Mouse (Mus musculus): ENCODE results near the gene Serf1. TPM values are rescaled to one million over a fixed set of nuclear protein-coding genes. Genes with fewer than 3 reads are reported as not detected.

Serf1 gene
- polyA plus RNA-seq (2012; rRNA removed) = 35.9 and 36.9 TPM in 2 replicates

DNA sequence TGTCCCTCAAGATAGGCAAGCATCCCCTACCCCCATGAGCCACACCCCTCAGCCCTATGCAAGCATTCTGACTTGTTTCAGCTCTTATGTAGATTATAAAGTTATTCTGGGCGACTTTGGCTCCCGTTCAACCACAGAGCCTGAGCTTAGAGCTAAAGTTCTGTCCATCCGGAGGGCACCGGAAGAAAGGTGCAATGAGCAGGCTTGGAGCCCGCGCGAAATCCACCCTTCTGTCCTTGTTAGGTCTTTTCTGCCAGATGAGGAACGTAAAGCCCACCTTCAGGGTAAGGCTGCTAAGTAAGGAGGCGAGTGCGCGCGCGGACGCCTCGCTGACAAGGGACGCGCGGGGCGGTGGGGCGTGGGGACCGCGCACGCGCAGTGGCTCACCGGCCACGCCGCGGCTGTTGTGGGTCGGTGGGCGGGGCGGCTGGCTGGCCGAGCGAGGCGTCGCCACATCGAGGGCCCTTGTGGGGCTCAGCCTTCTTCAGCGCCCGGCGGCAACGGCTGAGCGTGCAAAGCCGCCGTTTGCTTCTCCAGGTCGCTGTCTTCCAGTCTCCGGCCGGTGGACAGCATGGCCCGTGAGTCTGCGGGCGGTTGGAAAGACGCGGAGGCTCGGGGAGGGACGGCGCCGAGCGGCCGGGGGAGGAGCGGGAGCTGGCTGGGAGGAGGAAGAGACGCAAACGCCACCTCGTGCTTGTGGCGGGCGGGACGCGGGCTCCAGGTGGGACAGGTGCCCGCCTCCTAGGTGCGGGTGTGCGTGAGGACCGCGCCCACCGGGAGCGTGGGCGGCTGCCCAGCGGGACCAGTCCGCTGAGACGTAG, at the start of gene Serf1:
Gene Serf1, plus strand, starts transcription at position 361 of the 821 bp plus-strand sequence.
- TF ChIP-seq CTCF (IDR thresholded peaks at IDR 0.05; ENCODE audit: extremely low read depth, insufficient read depth, low read length) (no peak), POLR2A (IDR thresholded peaks at IDR 0.05; ENCODE audit: extremely low read depth, insufficient read depth, low read length) (peak; percentile 49; the same call in 1 of the 2 replicates)
- Histone ChIP-seq H3K27ac (ENCODE audit: insufficient read depth, low read length) (no peak within 1 kb of the TSS), H3K4me1 (ENCODE audit: control insufficient read depth, insufficient read depth, low read length) (no peaks in the 10 kb centered on the region; the same call in none of the 2 replicates), H3K4me3 (ENCODE audit: insufficient read depth, low read length) (peak within 1 kb of the TSS; percentile 58)

DNA sequence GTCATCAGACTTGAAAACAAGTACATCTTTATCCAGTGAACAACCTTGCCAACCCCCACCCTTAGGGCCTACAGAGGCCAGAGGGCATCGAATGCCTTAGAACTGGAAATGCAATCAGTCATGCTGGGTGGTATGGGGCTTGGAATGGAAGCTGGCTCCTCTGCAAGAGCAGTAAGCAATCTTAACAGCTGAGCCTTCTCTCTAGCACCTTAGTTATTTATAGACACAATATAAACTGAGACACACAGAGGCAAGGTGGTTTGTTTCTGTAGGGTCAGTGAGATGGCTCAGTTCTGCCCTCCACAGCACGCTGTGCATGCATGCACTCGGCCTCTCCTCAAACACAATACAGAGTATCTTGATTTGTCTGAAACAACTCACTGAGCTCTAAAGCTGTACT, 43.9 kb upstream of the Serf1 start:
- no peak for TF ChIP-seq POLR2A (IDR thresholded peaks at IDR 0.05; ENCODE audit: extremely low read depth, insufficient read depth, low read length)
- no peak for TF ChIP-seq CTCF (IDR thresholded peaks at IDR 0.05; ENCODE audit: extremely low read depth, insufficient read depth, low read length)
- Histone ChIP-seq H3K4me3 (ENCODE audit: insufficient read depth, low read length) (no peak overlapping the region), H3K4me1 (ENCODE audit: control insufficient read depth, insufficient read depth, low read length) (no peaks in the 10 kb centered on the region), H3K27ac (ENCODE audit: insufficient read depth, low read length) (no peak overlapping the region)

DNA sequence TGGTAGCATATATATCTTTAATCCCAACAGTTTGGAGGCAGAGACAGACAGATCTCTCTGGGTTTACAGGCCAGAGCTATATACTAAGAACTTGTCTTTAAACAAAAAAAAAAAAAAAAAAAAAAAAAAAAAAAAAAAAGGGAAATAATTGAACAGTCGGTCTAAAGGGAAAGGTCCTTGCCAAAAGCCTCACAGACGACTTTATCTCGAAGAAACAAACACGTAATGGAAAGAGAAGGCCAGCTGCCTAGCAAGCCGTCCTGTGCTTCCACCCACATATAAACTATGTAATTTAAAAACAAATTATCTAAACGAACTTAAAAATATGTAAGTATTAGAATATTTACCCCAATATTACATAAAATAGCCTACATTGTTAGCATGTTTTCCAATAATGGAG, 40.0 kb upstream of the Serf1 start:
- TF ChIP-seq POLR2A (IDR thresholded peaks at IDR 0.05; ENCODE audit: extremely low read depth, insufficient read depth, low read length) (no peak), CTCF (IDR thresholded peaks at IDR 0.05; ENCODE audit: extremely low read depth, insufficient read depth, low read length) (no peak)
- Histone ChIP-seq H3K4me3 (ENCODE audit: insufficient read depth, low read length) (no peak overlapping the region), H3K4me1 (ENCODE audit: control insufficient read depth, insufficient read depth, low read length) (no peaks in the 10 kb centered on the region), H3K27ac (ENCODE audit: insufficient read depth, low read length) (no peak overlapping the region)

DNA sequence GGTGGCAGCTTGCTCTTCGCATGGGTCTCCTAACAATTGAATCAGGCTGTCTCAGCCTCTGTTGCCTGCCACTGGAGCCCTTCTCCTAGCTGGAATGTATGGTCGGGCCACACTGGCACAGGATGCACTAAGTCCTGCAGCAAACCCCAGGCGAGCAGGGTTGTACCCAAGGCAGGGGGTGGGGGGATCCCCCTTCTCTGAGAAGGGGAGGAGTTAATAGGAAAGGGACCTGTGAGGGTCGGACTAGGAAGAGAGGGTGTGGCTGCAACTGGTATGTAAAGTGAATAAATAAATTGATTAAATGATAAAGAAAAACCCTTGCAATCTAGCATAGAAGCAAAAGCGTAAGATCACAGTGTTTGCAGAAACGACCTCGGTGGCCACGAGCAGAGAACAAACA, 36.3 kb upstream of the Serf1 start:
- H3K4me3 ChIP-seq (ENCODE audit: insufficient read depth, low read length) = no peak overlapping the region
- TF ChIP-seq POLR2A (IDR thresholded peaks at IDR 0.05; ENCODE audit: extremely low read depth, insufficient read depth, low read length) (no peak), CTCF (IDR thresholded peaks at IDR 0.05; ENCODE audit: extremely low read depth, insufficient read depth, low read length) (no peak)
- no peaks in the 10 kb centered on the region for H3K4me1 ChIP-seq (ENCODE audit: control insufficient read depth, insufficient read depth, low read length)
- H3K27ac ChIP-seq (ENCODE audit: insufficient read depth, low read length) = no peak overlapping the region

DNA sequence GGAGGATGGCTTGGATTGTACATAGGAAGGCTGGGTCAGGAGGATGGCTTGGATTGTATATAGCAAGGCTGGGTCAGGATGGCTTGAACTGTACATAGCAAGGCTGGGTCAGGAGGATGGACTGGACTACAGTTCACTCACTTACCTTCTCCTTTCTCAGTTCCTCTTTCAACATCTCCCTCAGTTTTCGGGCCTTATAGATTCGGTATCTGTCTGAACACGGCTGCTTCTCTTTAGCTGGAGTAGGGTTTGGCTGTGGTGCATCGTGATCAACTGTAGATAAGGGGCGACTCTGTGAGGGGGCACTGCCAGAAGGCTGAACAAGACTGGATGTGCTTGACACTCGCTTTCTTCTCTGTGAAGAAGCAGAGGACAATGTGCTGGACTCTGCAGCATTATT, 9.0 kb upstream of the Serf1 start:
- no peak for TF ChIP-seq CTCF (IDR thresholded peaks at IDR 0.05; ENCODE audit: extremely low read depth, insufficient read depth, low read length)
- TF ChIP-seq POLR2A (IDR thresholded peaks at IDR 0.05; ENCODE audit: extremely low read depth, insufficient read depth, low read length) = no peak
- Histone ChIP-seq H3K27ac (ENCODE audit: insufficient read depth, low read length) (no peak overlapping the region), H3K4me3 (ENCODE audit: insufficient read depth, low read length) (no peak overlapping the region), H3K4me1 (ENCODE audit: control insufficient read depth, insufficient read depth, low read length) (peaks cover 3% of the 10 kb centered on the region)

DNA sequence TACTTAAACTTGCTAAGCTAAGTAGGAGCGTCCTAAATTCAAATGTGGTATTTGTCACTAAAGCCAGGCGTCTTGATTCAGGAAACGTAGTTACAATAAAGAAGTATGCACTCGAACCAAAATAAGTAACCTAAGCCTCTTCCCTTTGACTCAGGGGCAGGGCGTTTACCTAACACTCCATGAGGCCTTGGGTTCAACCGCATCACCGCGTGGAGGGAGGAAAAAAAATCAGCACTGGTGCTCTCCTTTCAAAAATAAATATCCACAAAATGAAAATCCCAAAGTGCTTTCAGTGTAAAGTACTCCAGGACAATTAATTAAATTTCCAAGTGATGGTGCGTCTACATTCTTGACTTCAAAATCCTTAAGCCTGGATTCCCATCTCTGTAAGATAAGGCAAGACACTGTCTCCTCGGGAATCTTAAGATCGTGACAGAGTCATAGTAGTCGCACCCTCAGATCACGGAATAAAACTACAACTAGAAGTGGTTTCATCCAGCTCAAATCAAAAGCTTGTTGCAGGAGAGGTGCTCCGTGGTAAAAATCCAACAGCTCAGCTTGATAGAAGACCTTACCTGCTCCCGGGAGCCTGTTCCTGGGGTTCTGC, 4.7 kb upstream of the Serf1 start:
- Histone ChIP-seq H3K27ac (ENCODE audit: insufficient read depth, low read length) (peak overlapping the region; percentile 86; the same call in 1 of the 2 replicates), H3K4me3 (ENCODE audit: insufficient read depth, low read length) (peak overlapping the region; percentile 84), H3K4me1 (ENCODE audit: control insufficient read depth, insufficient read depth, low read length) (peaks cover 3% of the 10 kb centered on the region)
- TF ChIP-seq CTCF (IDR thresholded peaks at IDR 0.05; ENCODE audit: extremely low read depth, insufficient read depth, low read length) = no peak
- no peak for TF ChIP-seq POLR2A (IDR thresholded peaks at IDR 0.05; ENCODE audit: extremely low read depth, insufficient read depth, low read length)

DNA sequence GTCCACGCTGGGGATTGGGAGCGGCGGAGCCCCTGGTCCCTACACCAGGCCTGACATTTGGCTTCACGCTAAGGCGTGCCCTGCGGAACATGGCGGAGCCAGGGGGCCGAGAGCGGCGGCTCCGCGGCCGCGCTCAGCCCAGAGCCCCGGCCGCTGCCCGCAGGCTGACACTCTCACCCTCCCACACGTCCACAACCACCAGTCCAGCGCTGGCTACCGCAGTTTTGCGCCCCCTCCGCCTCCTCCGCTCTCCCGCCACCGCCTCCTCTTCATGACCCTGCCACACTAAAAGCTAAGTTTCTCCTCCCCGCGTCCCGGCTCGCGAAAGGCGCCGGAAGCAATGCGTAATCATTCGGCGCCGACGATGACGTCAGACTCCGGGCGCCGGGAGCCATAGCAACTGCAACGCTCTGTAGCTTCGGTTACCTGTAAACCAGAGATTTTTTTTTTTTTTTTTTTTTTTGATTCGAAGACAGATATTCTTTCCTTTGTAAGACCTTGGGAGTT, 4.0 kb upstream of the Serf1 start, which contains the start of gene Bdp1:
Gene Bdp1, minus strand, starts transcription at position 323 of the 507 bp plus-strand sequence.
- Histone ChIP-seq H3K4me1 (ENCODE audit: control insufficient read depth, insufficient read depth, low read length) (peaks cover 3% of the 10 kb centered on the region), H3K4me3 (ENCODE audit: insufficient read depth, low read length) (peak within 1 kb of the TSS; percentile 84), H3K27ac (ENCODE audit: insufficient read depth, low read length) (peak within 1 kb of the TSS; percentile 86)
- TF ChIP-seq POLR2A (IDR thresholded peaks at IDR 0.05; ENCODE audit: extremely low read depth, insufficient read depth, low read length) (peak; percentile 72), CTCF (IDR thresholded peaks at IDR 0.05; ENCODE audit: extremely low read depth, insufficient read depth, low read length) (no peak)

DNA sequence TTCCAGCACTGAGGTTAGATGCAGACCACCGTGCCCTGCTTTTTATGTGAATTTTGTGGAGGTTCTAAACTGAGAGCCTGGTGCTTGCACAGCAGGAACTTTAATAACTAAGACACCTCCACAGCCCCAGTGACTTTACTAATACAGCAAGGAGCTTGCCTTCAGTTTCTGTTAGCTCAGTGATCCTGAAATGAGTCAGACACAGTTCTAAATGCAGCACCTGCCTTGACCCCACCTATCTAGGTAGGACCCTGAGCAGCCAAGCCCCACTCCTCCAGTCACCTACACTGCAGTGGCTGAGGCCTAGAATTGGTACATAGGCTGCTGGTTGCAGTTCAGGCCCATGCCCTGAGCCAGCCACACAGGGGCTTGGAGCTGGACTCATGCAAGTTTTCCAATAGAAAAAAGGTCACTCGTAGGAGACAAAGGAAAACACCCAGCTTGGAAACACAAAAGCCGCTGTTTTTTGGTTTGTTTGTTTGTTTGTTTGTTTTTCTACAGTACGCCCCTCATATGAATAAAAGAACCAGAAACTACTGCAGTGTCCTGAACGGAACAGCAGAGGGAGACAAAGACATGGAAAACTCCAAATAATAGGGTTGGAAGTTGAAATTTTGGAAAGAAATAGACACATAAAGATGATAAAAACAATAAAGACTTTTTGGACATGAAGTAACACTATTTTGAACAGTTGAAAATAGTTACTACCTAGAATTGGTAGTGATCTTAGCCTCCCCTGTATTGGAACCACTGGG, 4.6 kb downstream of the Serf1 start:
- Histone ChIP-seq H3K4me1 (ENCODE audit: control insufficient read depth, insufficient read depth, low read length) (no peaks in the 10 kb centered on the region; the same call in 1 of the 2 replicates), H3K27ac (ENCODE audit: insufficient read depth, low read length) (no peak overlapping the region), H3K4me3 (ENCODE audit: insufficient read depth, low read length) (no peak overlapping the region)
- TF ChIP-seq CTCF (IDR thresholded peaks at IDR 0.05; ENCODE audit: extremely low read depth, insufficient read depth, low read length) (no peak), POLR2A (IDR thresholded peaks at IDR 0.05; ENCODE audit: extremely low read depth, insufficient read depth, low read length) (no peak)

DNA sequence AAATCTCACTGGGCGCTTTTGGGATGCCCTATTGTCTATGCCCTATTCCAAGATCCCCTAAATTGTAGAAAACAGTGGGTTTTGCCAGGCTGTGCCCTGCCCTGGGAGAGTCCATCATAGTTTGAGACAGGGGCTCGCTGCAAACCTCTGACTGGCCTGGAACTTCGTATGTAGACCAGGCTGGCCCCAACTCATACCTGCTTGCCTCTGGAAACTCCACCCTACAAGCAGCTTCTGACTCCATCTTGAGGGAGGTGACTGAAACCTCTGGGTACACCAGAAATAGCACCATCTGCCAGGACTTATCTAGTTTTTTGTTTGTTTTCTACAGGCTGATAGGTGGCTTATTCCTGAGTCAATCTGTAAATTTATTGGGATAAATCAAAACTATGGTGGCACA, 16.2 kb downstream of the Serf1 start:
- TF ChIP-seq POLR2A (IDR thresholded peaks at IDR 0.05; ENCODE audit: extremely low read depth, insufficient read depth, low read length) (no peak), CTCF (IDR thresholded peaks at IDR 0.05; ENCODE audit: extremely low read depth, insufficient read depth, low read length) (no peak)
- Histone ChIP-seq H3K4me1 (ENCODE audit: control insufficient read depth, insufficient read depth, low read length) (no peaks in the 10 kb centered on the region), H3K27ac (ENCODE audit: insufficient read depth, low read length) (no peak overlapping the region), H3K4me3 (ENCODE audit: insufficient read depth, low read length) (peak overlapping the region; percentile 84)

Measured in cortical plate, adult 2 months (tissue).